ENCODE assay signal across 12 mouse cellular contexts in genomic region chr6:94363951-94364350, GRCm38 (mm10).
DNase-seq lines count a peak whose midpoint lies in the region; ATAC-seq lines count a peak whose summit lies in the region.
"Had no signal": no experiment of that assay in that cellular context is flagged by ENCODE, and none has a peak within 500 bp of the region (broad histone marks: within the 10 kb centered on the region; RNA-seq: fewer than 3 reads in every experiment).

No protein-coding gene starts in this region.

- no peaks in the 10 kb centered on the region for H3K27me3 ChIP-seq in forebrain, embryonic 14.5 days (replicated peaks; ENCODE audit: control insufficient read depth, insufficient read depth, low read length)
- H3K27me3 ChIP-seq: liver, embryonic 15.5 days had no signal

- H3K36me3 ChIP-seq in forebrain, embryonic 14.5 days (ENCODE audit: control insufficient read depth, insufficient read depth, low read length), result no peaks in the 10 kb centered on the region
- H3K36me3 ChIP-seq: liver, embryonic 15.5 days had no signal

- DNase-seq in adrenal gland, adult 2 months, result peak; percentile 16
- no peak for DNase-seq in adrenal gland, adult 18-20 months (ENCODE audit: low spot score in 2 of 2)
- peak; percentile 6 for DNase-seq in kidney, adult 18-20 months
- no peak for DNase-seq in kidney, adult 11 months
- DNase-seq in right cerebral cortex, adult 2 months (ENCODE audit: low spot score in 2 of 2), result peak; percentile 2 to 12
- no peak for DNase-seq in right cerebral cortex, postnatal 25 days
- no peak for DNase-seq in cerebellum, postnatal 36 days
- no peak for DNase-seq in forebrain, embryonic 14.5 days (ENCODE audit: low spot score)
- DNase-seq: thymus, adult 2 months had no signal

- no peak overlapping the region for H3K4me2 ChIP-seq in forebrain, embryonic 14.5 days (ENCODE audit: low read length)
- H3K4me2 ChIP-seq: liver, embryonic 15.5 days; midbrain, embryonic 11.5 days had no signal

- WGBS in forebrain, embryonic 14.5 days, result 88% methylated on average over 6 of the region's 6 CpGs

- H3K9me3 ChIP-seq in forebrain, embryonic 14.5 days (replicated peaks; ENCODE audit: control insufficient read depth, low read length), result no peaks in the 10 kb centered on the region
- H3K9me3 ChIP-seq: liver, embryonic 15.5 days had no signal

- ATAC-seq in forebrain, embryonic 14.5 days, result no peak
- ATAC-seq: hindbrain, postnatal 0 days had no signal

- no peaks in the 10 kb centered on the region for H3K4me1 ChIP-seq in forebrain, embryonic 14.5 days (ENCODE audit: control insufficient read depth, insufficient read depth, low read length)
- H3K4me1 ChIP-seq: liver, embryonic 15.5 days had no signal

- no peak overlapping the region for H3K9ac ChIP-seq in forebrain, embryonic 14.5 days (ENCODE audit: low read length)
- H3K9ac ChIP-seq: liver, embryonic 15.5 days had no signal

- H3K27ac ChIP-seq in forebrain, embryonic 14.5 days (ENCODE audit: low read depth, low read length), result no peak overlapping the region
- H3K27ac ChIP-seq: hindbrain, postnatal 0 days; liver, embryonic 15.5 days had no signal

- no peak overlapping the region for H3K4me3 ChIP-seq in forebrain, embryonic 14.5 days (ENCODE audit: low read depth, low read length)
- H3K4me3 ChIP-seq: liver, embryonic 15.5 days had no signal

Comparison
In these comparisons a context has a peak if more than half of its experiments do, and no peak if none do; other contexts are left out.
1. DNase-seq: peak in adrenal gland, adult 2 months (single experiment), kidney, adult 18-20 months (single experiment) and right cerebral cortex, adult 2 months (2 of 2); none in adrenal gland, adult 18-20 months (0 of 2), kidney, adult 11 months (single experiment), right cerebral cortex, postnatal 25 days (single experiment), cerebellum, postnatal 36 days (0 of 2) and forebrain, embryonic 14.5 days (single experiment).